In genomic region chr11:50381311-50381710, GRCm38 (mm10) we compare ENCODE assay signal across 11 mouse cellular contexts. TPM values are rescaled to one million over a fixed set of nuclear protein-coding genes. Genes with fewer than 3 reads are reported as not detected.
A peak's percentile ranks its signal among the peaks of the same experiment; 100 is the strongest.
DNase-seq lines count a peak whose midpoint lies in the region; ATAC-seq and TF ChIP-seq lines count a peak whose summit lies in the region.
"Had no signal": no experiment of that assay in that cellular context is flagged by ENCODE, and none has a peak within 500 bp of the region (broad histone marks: within the 10 kb centered on the region; RNA-seq: fewer than 3 reads in every experiment).

No protein-coding gene starts in this region.

- peaks cover 32% of the 10 kb centered on the region for H3K36me3 ChIP-seq in heart, embryonic 11.5 days (ENCODE audit: control insufficient read depth, insufficient read depth, low read length)
- H3K36me3 ChIP-seq in G1E (replicated peaks), result peaks cover 55% of the 10 kb centered on the region
- H3K36me3 ChIP-seq in hindbrain, embryonic 11.5 days (ENCODE audit: control insufficient read depth, insufficient read depth, low read length), result peaks cover 10% of the 10 kb centered on the region
- H3K36me3 ChIP-seq in liver, postnatal 0 days (replicated peaks; ENCODE audit: insufficient read depth, low read length), result peaks cover 50% of the 10 kb centered on the region

- DNase-seq in heart, postnatal 10 days, result no peak
- no peak for DNase-seq in G1E (ENCODE audit: low spot score)
- DNase-seq in hindbrain, embryonic 11.5 days (ENCODE audit: low spot score), result no peak
- DNase-seq in liver, postnatal 0 days, result no peak
- DNase-seq in kidney, postnatal 10 days, result no peak
- DNase-seq: gastrocnemius, postnatal 14 days; lung, adult 18-20 months; right cerebral cortex, postnatal 25 days had no signal

- H3K4me2 ChIP-seq in heart, embryonic 11.5 days, result peak overlapping the region; percentile 46
- 0 out of 2 replicates have a peak overlapping the region, but pooled peaks have one; percentile 15 for H3K4me2 ChIP-seq in hindbrain, embryonic 11.5 days (replicated peaks; ENCODE audit: low read depth, low read length)
- H3K4me2 ChIP-seq in liver, postnatal 0 days (ENCODE audit: low read depth, low read length), result peak overlapping the region; percentile 55

- peaks cover 7% of the 10 kb centered on the region for H3K4me1 ChIP-seq in heart, embryonic 11.5 days (ENCODE audit: control insufficient read depth, insufficient read depth, low read length)
- peaks cover 28% of the 10 kb centered on the region for H3K4me1 ChIP-seq in G1E (ENCODE audit: insufficient read depth, low read depth, low read length)
- H3K4me1 ChIP-seq in hindbrain, embryonic 11.5 days (replicated peaks; ENCODE audit: control insufficient read depth, insufficient read depth, low read length), result peaks cover 8% of the 10 kb centered on the region
- H3K4me1 ChIP-seq in liver, postnatal 0 days (ENCODE audit: insufficient read depth), result peaks cover 16% of the 10 kb centered on the region

- peak overlapping the region; percentile 16; the same call in 1 of the 2 replicates for H3K4me3 ChIP-seq in heart, embryonic 11.5 days (ENCODE audit: low read depth, low read length)
- peak overlapping the region; percentile 42; the same call in 1 of the 2 replicates for H3K4me3 ChIP-seq in G1E (ENCODE audit: low read depth, low read length)
- H3K4me3 ChIP-seq in hindbrain, embryonic 11.5 days (ENCODE audit: low read depth, low read length), result no peak overlapping the region
- H3K4me3 ChIP-seq in liver, postnatal 0 days (ENCODE audit: low read depth, low read length), result no peak overlapping the region

- no peak overlapping the region for H3K9ac ChIP-seq in heart, embryonic 11.5 days (ENCODE audit: low read depth, low read length)
- no peak overlapping the region for H3K9ac ChIP-seq in hindbrain, embryonic 11.5 days (ENCODE audit: low read depth, low read length)
- H3K9ac ChIP-seq in liver, postnatal 0 days (replicated peaks), result no peak overlapping the region

- H3K27ac ChIP-seq in heart, embryonic 11.5 days (ENCODE audit: low read depth, low read length), result no peak overlapping the region
- H3K27ac ChIP-seq in hindbrain, embryonic 11.5 days (ENCODE audit: low read depth, low read length), result no peak overlapping the region
- H3K27ac ChIP-seq in liver, postnatal 0 days (ENCODE audit: low read depth), result no peak overlapping the region

- no peak for TF ChIP-seq CTCF in G1E (IDR thresholded peaks at IDR 0.05; ENCODE audit: low read depth, low read length)
- TF ChIP-seq CTCF in liver, postnatal 0 days (IDR thresholded peaks at IDR 0.05; ENCODE audit: low read depth), result no peak

- TF ChIP-seq EP300 in liver, postnatal 0 days (IDR thresholded peaks at IDR 0.05; ENCODE audit: low read depth), result no peak

- intact Hi-C loops in heart, postnatal 10 days (cut with DNase I), result no loop called here

- 53% methylated on average over 4 of the region's 4 CpGs for WGBS in heart, embryonic 11.5 days (ENCODE audit: insufficient replicate concordance)
- 57% methylated on average over 4 of the region's 4 CpGs for WGBS in hindbrain, embryonic 11.5 days
- WGBS in liver, postnatal 0 days (ENCODE audit: insufficient replicate concordance), result 44% methylated on average over 4 of the region's 4 CpGs

- no peaks in the 10 kb centered on the region for H3K9me3 ChIP-seq in heart, embryonic 11.5 days (replicated peaks; ENCODE audit: control insufficient read depth, low read length)
- no peaks in the 10 kb centered on the region for H3K9me3 ChIP-seq in G1E (replicated peaks)
- H3K9me3 ChIP-seq in hindbrain, embryonic 11.5 days (ENCODE audit: control insufficient read depth, low read length), result no peaks in the 10 kb centered on the region
- H3K9me3 ChIP-seq in liver, postnatal 0 days (ENCODE audit: low read length), result no peaks in the 10 kb centered on the region

- no peaks in the 10 kb centered on the region for H3K27me3 ChIP-seq in heart, embryonic 11.5 days (ENCODE audit: control insufficient read depth, insufficient read depth, low read length)
- no peaks in the 10 kb centered on the region for H3K27me3 ChIP-seq in G1E (ENCODE audit: insufficient read depth, low read length)
- no peaks in the 10 kb centered on the region for H3K27me3 ChIP-seq in hindbrain, embryonic 11.5 days (ENCODE audit: control insufficient read depth, insufficient read depth, low read length)
- no peaks in the 10 kb centered on the region for H3K27me3 ChIP-seq in liver, postnatal 0 days (ENCODE audit: insufficient read depth, low read length)

- no peak for ATAC-seq in heart, embryonic 11.5 days (replicated peaks; ENCODE audit: insufficient number of reproducible peaks, low FRiP score, low TSS enrichment)
- ATAC-seq in G1E (ENCODE audit: extremely low read depth, insufficient number of reproducible peaks, low FRiP score, poor library complexity, severe bottlenecking), result no peak
- ATAC-seq in hindbrain, embryonic 11.5 days (ENCODE audit: low FRiP score), result no peak
- ATAC-seq in liver, postnatal 0 days, result no peak
- ATAC-seq in cerebellum, adult (ENCODE audit: insufficient number of reproducible peaks, low FRiP score, low TSS enrichment), result no peak
- ATAC-seq in erythroid progenitor cell, adult 5-6 weeks (replicated peaks; ENCODE audit: low FRiP score, poor library complexity, severe bottlenecking), result no peak

RNA-seq across cellular contexts. Expression of gene Hnrnph1, which starts 4.5 kb away (rescaled TPM):
- polyA plus RNA-seq in heart, embryonic 11.5 days (2014; fragmentation: Nextera tagmentation; extraction: Ambion mirVana), result 320 and 342 TPM in 2 replicates
- total RNA-seq in heart, postnatal 10 days (2021), result 100 to 1,000 TPM; 154 to 182 TPM
- total RNA-seq in G1E (2014; fragmentation: Nextera tagmentation) (360 and 411 TPM in 2 replicates), G1E (2017) (498 and 593 TPM in 2 replicates)
- 203 and 230 TPM in 2 replicates for polyA plus RNA-seq in G1E (2012)
- 854 and 865 TPM in 2 replicates for polyA plus RNA-seq in hindbrain, embryonic 11.5 days (2014; fragmentation: Nextera tagmentation; extraction: Ambion mirVana)
- 70.1 and 71.1 TPM in 2 replicates for polyA plus RNA-seq in liver, postnatal 0 days (2015; fragmentation: Nextera tagmentation; extraction: Ambion mirVana)
- total RNA-seq in erythroid progenitor cell, adult 5-6 weeks (2015; ENCODE audit: low replicate concordance), result 456 and 552 TPM in 2 replicates
- 368 and 428 TPM in 2 replicates for total RNA-seq in erythroid progenitor cell, adult 5-6 weeks (2017; ENCODE audit: low replicate concordance)

RNA-seq across cellular contexts. Expression of gene Cby3, which starts 27.0 kb away (rescaled TPM):
- not detected in 2 replicates for polyA plus RNA-seq in heart, embryonic 11.5 days (2014; fragmentation: Nextera tagmentation; extraction: Ambion mirVana)
- not detected for total RNA-seq in heart, postnatal 10 days (2021)
- total RNA-seq in G1E (2014; fragmentation: Nextera tagmentation), result not detected in 2 replicates
- not detected in 2 replicates for total RNA-seq in G1E (2017)
- not detected in 2 replicates for polyA plus RNA-seq in G1E (2012)
- polyA plus RNA-seq in hindbrain, embryonic 11.5 days (2014; fragmentation: Nextera tagmentation; extraction: Ambion mirVana), result 0.22 and 0.51 TPM in 2 replicates
- polyA plus RNA-seq in liver, postnatal 0 days (2015; fragmentation: Nextera tagmentation; extraction: Ambion mirVana), result 0.21 TPM in 1 of 2 replicates, not detected in the other
- not detected in 2 replicates for total RNA-seq in erythroid progenitor cell, adult 5-6 weeks (2015; ENCODE audit: low replicate concordance)
- not detected in 2 replicates for total RNA-seq in erythroid progenitor cell, adult 5-6 weeks (2017; ENCODE audit: low replicate concordance)
- total RNA-seq: gastrocnemius, postnatal 14 days had no signal

RNA-seq across cellular contexts. Expression of gene Rufy1, which starts 49.6 kb away (rescaled TPM):
- 19.5 and 20.0 TPM in 2 replicates for polyA plus RNA-seq in heart, embryonic 11.5 days (2014; fragmentation: Nextera tagmentation; extraction: Ambion mirVana)
- total RNA-seq in heart, postnatal 10 days (2021), result 10 to 100 TPM; 25.8 to 33.1 TPM
- total RNA-seq in G1E (2014; fragmentation: Nextera tagmentation) (13.8 and 26.1 TPM in 2 replicates), G1E (2017) (29.3 and 31.4 TPM in 2 replicates)
- 8.3 and 8.7 TPM in 2 replicates for polyA plus RNA-seq in G1E (2012)
- 25.9 and 29.9 TPM in 2 replicates for polyA plus RNA-seq in hindbrain, embryonic 11.5 days (2014; fragmentation: Nextera tagmentation; extraction: Ambion mirVana)
- 7.1 and 7.9 TPM in 2 replicates for polyA plus RNA-seq in liver, postnatal 0 days (2015; fragmentation: Nextera tagmentation; extraction: Ambion mirVana)
- total RNA-seq in erythroid progenitor cell, adult 5-6 weeks (2015; ENCODE audit: low replicate concordance), result 13.4 and 13.7 TPM in 2 replicates
- 8.6 and 10.3 TPM in 2 replicates for total RNA-seq in erythroid progenitor cell, adult 5-6 weeks (2017; ENCODE audit: low replicate concordance)

RNA-seq across cellular contexts. Expression of gene Canx, which starts 55.8 kb away (rescaled TPM):
- 221 and 236 TPM in 2 replicates for polyA plus RNA-seq in heart, embryonic 11.5 days (2014; fragmentation: Nextera tagmentation; extraction: Ambion mirVana)
- 100 to 1,000 TPM; 270 to 302 TPM for total RNA-seq in heart, postnatal 10 days (2021)
- total RNA-seq in G1E (2014; fragmentation: Nextera tagmentation) (369 and 385 TPM in 2 replicates), G1E (2017) (393 and 558 TPM in 2 replicates)
- 39.0 and 61.0 TPM in 2 replicates for polyA plus RNA-seq in G1E (2012)
- 242 and 267 TPM in 2 replicates for polyA plus RNA-seq in hindbrain, embryonic 11.5 days (2014; fragmentation: Nextera tagmentation; extraction: Ambion mirVana)
- polyA plus RNA-seq in liver, postnatal 0 days (2015; fragmentation: Nextera tagmentation; extraction: Ambion mirVana), result 125 and 130 TPM in 2 replicates
- 160 and 173 TPM in 2 replicates for total RNA-seq in erythroid progenitor cell, adult 5-6 weeks (2015; ENCODE audit: low replicate concordance)
- total RNA-seq in erythroid progenitor cell, adult 5-6 weeks (2017; ENCODE audit: low replicate concordance), result 455 and 477 TPM in 2 replicates

Comparison
In these comparisons a context has a peak if more than half of its experiments do, and no peak if none do; other contexts are left out.
1. H3K4me3 ChIP-seq: peak in heart, embryonic 11.5 days (single experiment) and G1E (single experiment); none in hindbrain, embryonic 11.5 days (single experiment) and liver, postnatal 0 days (single experiment).
2. Peak in every context shown above with its lines, with median percentiles within 50 percentile points of each other: H3K4me2 ChIP-seq.